Mouse (Mus musculus) neural tube, embryonic 15.5 days (tissue): ENCODE data around the gene Foxn3. TPM values are rescaled to one million over a fixed set of nuclear protein-coding genes. Genes with fewer than 3 reads are reported as not detected.

ENCODE experiments used
- ATAC-seq: fragments of 200-750 bp; cut with Nextera tagmentation; 2 replicates; pipeline ENCODE4 v1.8.0; 2017; ENCODE audit warnings: mild to moderate bottlenecking, moderate TSS enrichment, moderate library complexity; ENCODE audit not compliant: low FRiP score
- H3K27ac ChIP-seq: fragments of 300-500 bp; sonication (generic); replicated peaks from 2 replicates; pipeline ENCODE4 v1.5.1; 2015; ENCODE audit warnings: mild to moderate bottlenecking, inconsistent platforms
- H3K27me3 ChIP-seq: fragments of 300-500 bp; sonication (generic); replicated peaks from 2 replicates; pipeline ENCODE4 v1.6.1; 2015; ENCODE audit warnings: inconsistent platforms
- H3K36me3 ChIP-seq: fragments of 300-500 bp; sonication (generic); 2 replicates; pipeline ENCODE4 v1.6.1; 2015; ENCODE audit warnings: inconsistent platforms
- H3K4me1 ChIP-seq: fragments of 300-500 bp; sonication (generic); 2 replicates; pipeline ENCODE4 v1.6.1; 2015; ENCODE audit warnings: inconsistent platforms
- H3K4me2 ChIP-seq: fragments of 300-500 bp; sonication (generic); 2 replicates; pipeline ENCODE4 v1.6.1; 2015; ENCODE audit warnings: inconsistent platforms, mild to moderate bottlenecking, moderate library complexity
- H3K4me3 ChIP-seq: fragments of 300-500 bp; sonication (generic); replicated peaks from 2 replicates; pipeline ENCODE4 v1.5.1; 2015; ENCODE audit warnings: mild to moderate bottlenecking, inconsistent platforms
- H3K9ac ChIP-seq: fragments of 300-500 bp; sonication (generic); replicated peaks from 2 replicates; pipeline ENCODE4 v1.6.1; 2015; ENCODE audit warnings: mild to moderate bottlenecking, inconsistent platforms
- H3K9me3 ChIP-seq: fragments of 300-500 bp; sonication (generic); replicated peaks from 2 replicates; pipeline ENCODE4 v1.6.1; 2016; ENCODE audit warnings: inconsistent platforms
- WGBS: fragments of 180-500 bp; shearing (Covaris S2); methylation state at CpG from one replicate; pipeline ENCODE4 v1.1.7; 2015; ENCODE audit warnings: mixed read lengths; 5-methylcytosine and 5-hydroxymethylcytosine counted together
- polyA plus RNA-seq: library from polyadenylated mRNA; unstranded; fragments of >200 nt; fragmentation: Nextera tagmentation; extraction: Ambion mirVana; gene quantifications from 2 replicates; pipeline ENCODE4 v1.2.1, GENCODE M21; 2015

The Foxn3 gene
- polyA plus RNA-seq, 1 experiment from 2014 or later, result 84.4 TPM

GRCm38 (mm10) chr12:99587338-99587737 is 24.0 kb upstream of the Foxn3 start:
- no peaks in the 10 kb centered on the region for H3K36me3 ChIP-seq
- H3K4me1 ChIP-seq, result no peaks in the 10 kb centered on the region
- H3K9ac ChIP-seq, result no peak overlapping the region
- H3K4me2 ChIP-seq, result no peak overlapping the region
- no peak overlapping the region for H3K27ac ChIP-seq
- H3K9me3 ChIP-seq, result no peaks in the 10 kb centered on the region
- ATAC-seq, result no peak
- 80% methylated on average over 3 of the region's 3 CpGs for WGBS
- no peaks in the 10 kb centered on the region for H3K27me3 ChIP-seq
- no peak overlapping the region for H3K4me3 ChIP-seq

GRCm38 (mm10) chr12:99579989-99580388 is 16.6 kb upstream of the Foxn3 start:
- no peak for ATAC-seq
- Histone ChIP-seq H3K27me3 (no peaks in the 10 kb centered on the region), H3K9me3 (no peaks in the 10 kb centered on the region), H3K27ac (no peak overlapping the region), H3K4me3 (no peak overlapping the region), H3K9ac (no peak overlapping the region), H3K4me2 (no peak overlapping the region), H3K4me1 (no peaks in the 10 kb centered on the region), H3K36me3 (no peaks in the 10 kb centered on the region)
- WGBS, result 69% methylated on average over 4 of the region's 4 CpGs

GRCm38 (mm10) chr12:99576682-99577081 is 13.3 kb upstream of the Foxn3 start:
- WGBS, result 73% methylated on average over 6 of the region's 6 CpGs
- H3K36me3 ChIP-seq, result no peaks in the 10 kb centered on the region
- ATAC-seq, result no peak
- no peak overlapping the region for H3K27ac ChIP-seq
- no peak overlapping the region for H3K4me3 ChIP-seq
- H3K9ac ChIP-seq, result no peak overlapping the region
- no peaks in the 10 kb centered on the region for H3K9me3 ChIP-seq
- H3K4me1 ChIP-seq, result no peaks in the 10 kb centered on the region
- H3K4me2 ChIP-seq, result no peak overlapping the region
- H3K27me3 ChIP-seq, result 0 out of 2 replicates have a peak, but pooled peaks cover 4% of the 10 kb centered on the region

GRCm38 (mm10) chr12:99574299-99574698 is 10.9 kb upstream of the Foxn3 start:
- H3K4me2 ChIP-seq, result no peak overlapping the region

GRCm38 (mm10) chr12:99573036-99573435 is 9.7 kb upstream of the Foxn3 start:
- Histone ChIP-seq H3K9ac (no peak overlapping the region), H3K4me1 (peaks cover 8% of the 10 kb centered on the region), H3K4me2 (no peak overlapping the region), H3K27ac (no peak overlapping the region), H3K27me3 (0 out of 2 replicates have a peak, but pooled peaks cover 4% of the 10 kb centered on the region), H3K4me3 (no peak overlapping the region), H3K36me3 (no peaks in the 10 kb centered on the region), H3K9me3 (no peaks in the 10 kb centered on the region)
- 92% methylated on average over 6 of the region's 6 CpGs for WGBS
- ATAC-seq, result no peak

More at GRCm38 (mm10) chr12:99574299-99574698, 10.9 kb upstream of the Foxn3 start:
- Histone ChIP-seq H3K4me1 (peaks cover 8% of the 10 kb centered on the region), H3K36me3 (no peaks in the 10 kb centered on the region), H3K9ac (no peak overlapping the region), H3K4me3 (no peak overlapping the region), H3K27ac (no peak overlapping the region), H3K27me3 (0 out of 2 replicates have a peak, but pooled peaks cover 4% of the 10 kb centered on the region), H3K9me3 (no peaks in the 10 kb centered on the region)
- no peak for ATAC-seq
- 50% methylated on average over 13 of the region's 13 CpGs for WGBS

GRCm38 (mm10) chr12:99571999-99572398 is 8.6 kb upstream of the Foxn3 start:
- WGBS, result 97% methylated on average over 8 of the region's 8 CpGs
- ATAC-seq, result no peak

GRCm38 (mm10) chr12:99570197-99570956 is 7.0 kb upstream of the Foxn3 start:
- peaks cover 8% of the 10 kb centered on the region for H3K4me1 ChIP-seq
- H3K36me3 ChIP-seq, result no peaks in the 10 kb centered on the region
- H3K27me3 ChIP-seq, result 0 out of 2 replicates have a peak, but pooled peaks cover 4% of the 10 kb centered on the region
- peak overlapping the region; percentile 6 for H3K4me3 ChIP-seq
- peak overlapping the region; percentile 39 for H3K4me2 ChIP-seq
- H3K9me3 ChIP-seq, result no peaks in the 10 kb centered on the region
- WGBS, result 53% methylated on average over 25 of the region's 25 CpGs
- peak; percentile 76 for ATAC-seq
- H3K9ac ChIP-seq, result no peak overlapping the region
- H3K27ac ChIP-seq, result no peak overlapping the region

More at GRCm38 (mm10) chr12:99571999-99572398, 8.6 kb upstream of the Foxn3 start:
- no peaks in the 10 kb centered on the region for H3K36me3 ChIP-seq
- no peaks in the 10 kb centered on the region for H3K9me3 ChIP-seq
- no peak overlapping the region for H3K9ac ChIP-seq
- H3K27ac ChIP-seq, result no peak overlapping the region
- H3K4me2 ChIP-seq, result no peak overlapping the region
- H3K4me3 ChIP-seq, result no peak overlapping the region
- H3K27me3 ChIP-seq, result 0 out of 2 replicates have a peak, but pooled peaks cover 4% of the 10 kb centered on the region
- peaks cover 8% of the 10 kb centered on the region for H3K4me1 ChIP-seq

- Histone ChIP-seq H3K9ac (no peak overlapping the region), H3K27ac (no peak overlapping the region), H3K36me3 (no peaks in the 10 kb centered on the region), H3K27me3 (no peaks in the 10 kb centered on the region), H3K9me3 (no peaks in the 10 kb centered on the region), H3K4me2 (no peak overlapping the region), H3K4me1 (peaks cover 18% of the 10 kb centered on the region), H3K4me3 (no peak overlapping the region)
- WGBS, result 88% methylated on average over 2 of the region's 2 CpGs
- no peak for ATAC-seq
These were observed 2.2 kb upstream of the Foxn3 start for GRCm38 (mm10) chr12:99565606-99566005.

GRCm38 (mm10) chr12:99564301-99564910 is 1.0 kb upstream of the Foxn3 start:
- Histone ChIP-seq H3K27me3 (no peaks in the 10 kb centered on the region), H3K4me3 (0 out of 2 replicates have a peak overlapping the region, but pooled peaks have one; percentile 95), H3K4me2 (peak overlapping the region; percentile 79), H3K9ac (no peak overlapping the region), H3K36me3 (no peaks in the 10 kb centered on the region), H3K27ac (no peak overlapping the region), H3K9me3 (no peaks in the 10 kb centered on the region), H3K4me1 (peaks cover 13% of the 10 kb centered on the region)
- WGBS, result 30% methylated on average over 9 of the region's 9 CpGs
- no peak for ATAC-seq

- peak; percentile 55; the same call in 1 of the 2 replicates for ATAC-seq
- H3K4me3 ChIP-seq, result peak overlapping the region; percentile 95
- peaks cover 20% of the 10 kb centered on the region for H3K4me1 ChIP-seq
- H3K36me3 ChIP-seq, result no peaks in the 10 kb centered on the region
- peak overlapping the region; percentile 93 for H3K27ac ChIP-seq
- no peaks in the 10 kb centered on the region for H3K9me3 ChIP-seq
- no peaks in the 10 kb centered on the region for H3K27me3 ChIP-seq
- H3K4me2 ChIP-seq, result peak overlapping the region; percentile 79
- H3K9ac ChIP-seq, result peak overlapping the region; percentile 89
- WGBS, result under 1% methylated on average over 10 of the region's 10 CpGs
These were observed 554 bp downstream of the Foxn3 start for GRCm38 (mm10) chr12:99562867-99563189.

GRCm38 (mm10) chr12:99562073-99562866 is 1.1 kb downstream of the Foxn3 start:
- ATAC-seq, result peak; percentile 72; the same call in 1 of the 2 replicates
- peak overlapping the region; percentile 93 for H3K27ac ChIP-seq

More at GRCm38 (mm10) chr12:99562073-99562866, 1.1 kb downstream of the Foxn3 start:
- WGBS, result under 1% methylated on average over 24 of the region's 24 CpGs
- no peaks in the 10 kb centered on the region for H3K36me3 ChIP-seq
- peaks cover 20% of the 10 kb centered on the region for H3K4me1 ChIP-seq
- H3K27me3 ChIP-seq, result no peaks in the 10 kb centered on the region
- peak overlapping the region; percentile 95 for H3K4me3 ChIP-seq
- H3K4me2 ChIP-seq, result peak overlapping the region; percentile 79
- no peaks in the 10 kb centered on the region for H3K9me3 ChIP-seq
- peak overlapping the region; percentile 89 for H3K9ac ChIP-seq
